Mouse (Mus musculus) spleen, adult 2 months (tissue): ENCODE measurements around the gene Slc25a38. TPM values are rescaled to one million over a fixed set of nuclear protein-coding genes. Genes with fewer than 3 reads are reported as not detected.
"Not testable (repeated sequence)": the region's sequence is repeated elsewhere in the genome, so short reads cannot be mapped to it uniquely, and the experiment has no call there.

ENCODE experiments used
- DNase-seq, 2 experiments: peaks; one replicate each; pipeline versions ENCODE4 v3.0.0 to v3.0.0-alpha.2; 2012 to 2021; ENCODE audit warnings: low spot score in 2 of 2, low read depth in 1 of 2
- H3K27ac ChIP-seq: fragments of 200-500 bp; 2 replicates; pipeline ENCODE4 v1.5.1; 2012; ENCODE audit warnings: low read length, inconsistent platforms; ENCODE audit not compliant: insufficient read depth
- H3K27me3 ChIP-seq: fragments of 200-500 bp; 2 replicates; pipeline ENCODE4 v1.6.1; 2012; ENCODE audit warnings: mild to moderate bottlenecking, moderate library complexity, low read length, inconsistent platforms; ENCODE audit not compliant: control insufficient read depth, insufficient read depth
- H3K36me3 ChIP-seq: fragments of 200-500 bp; 2 replicates; pipeline ENCODE4 v1.6.1; 2012; ENCODE audit warnings: mild to moderate bottlenecking, low read length, inconsistent platforms; ENCODE audit not compliant: control insufficient read depth, insufficient read depth
- H3K4me1 ChIP-seq: fragments of 200-500 bp; 2 replicates; pipeline ENCODE4 v1.6.1; 2011; ENCODE audit warnings: inconsistent platforms; ENCODE audit not compliant: control insufficient read depth, insufficient read depth, insufficient read length
- H3K4me3 ChIP-seq: fragments of 200-500 bp; 2 replicates; pipeline ENCODE4 v1.5.1; 2011; ENCODE audit warnings: mild to moderate bottlenecking, inconsistent platforms; ENCODE audit not compliant: insufficient read depth, insufficient read length; ENCODE audit errors: extremely low read depth
- CTCF ChIP-seq: fragments of 200-500 bp; IDR thresholded peaks from 2 replicates; pipeline ENCODE4 v1.5.1; 2011; ENCODE audit warnings: mild to moderate bottlenecking, inconsistent platforms; ENCODE audit not compliant: insufficient read depth, insufficient read length, insufficient replicate concordance; ENCODE audit errors: extremely low read depth
- POLR2A ChIP-seq: fragments of 200-500 bp; IDR thresholded peaks from 2 replicates; pipeline ENCODE4 v1.6.1; 2011; ENCODE audit warnings: low read depth, low read length, inconsistent platforms
- WGBS: fragments of 180-500 bp; shearing (Covaris S2); methylation state at CpG from one replicate; pipeline ENCODE4 v1.1.7; 2018; 5-methylcytosine and 5-hydroxymethylcytosine counted together
- polyA plus RNA-seq: library from polyadenylated mRNA; depleted of rRNA; stranded (reverse); fragments of >200 nt; gene quantifications from 2 replicates; pipeline ENCODE4 v1.2.3, GENCODE M21; 2012

Slc25a38 gene
- polyA plus RNA-seq, 1 experiment, result 48.1 TPM

DNA sequence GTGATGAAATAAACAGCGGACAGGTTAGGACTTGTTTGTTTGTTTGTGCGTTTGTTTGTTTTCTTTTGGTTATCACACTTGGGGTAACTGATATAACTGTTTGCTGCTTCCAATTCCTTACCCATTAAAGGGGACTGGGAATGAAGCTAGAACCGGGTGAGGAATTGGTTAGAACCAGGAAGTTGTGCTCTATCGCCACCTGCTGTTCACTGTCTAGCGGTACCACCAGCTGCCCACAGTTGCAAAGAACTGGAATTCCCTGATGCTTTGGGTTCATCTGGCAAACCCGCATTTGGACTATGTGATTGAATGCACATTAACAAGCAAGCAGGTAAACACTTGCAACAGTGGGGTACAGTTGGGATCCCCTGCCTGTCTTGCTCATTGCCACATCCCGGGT, 11.5 kb upstream of the Slc25a38 start:
- no peak overlapping the region for H3K27ac ChIP-seq
- TF ChIP-seq CTCF (peak; percentile 58; the same call in 1 of the 2 replicates), POLR2A (no peak)
- WGBS, result 26% methylated on average over 7 of the region's 7 CpGs
- no peaks in the 10 kb centered on the region for H3K36me3 ChIP-seq
- peaks cover 2% of the 10 kb centered on the region; the same call in 1 of the 2 replicates for H3K4me1 ChIP-seq
- peak in 1 of 2 experiments; percentile 49 for DNase-seq
- H3K4me3 ChIP-seq, result no peak overlapping the region
- no peaks in the 10 kb centered on the region for H3K27me3 ChIP-seq

DNA sequence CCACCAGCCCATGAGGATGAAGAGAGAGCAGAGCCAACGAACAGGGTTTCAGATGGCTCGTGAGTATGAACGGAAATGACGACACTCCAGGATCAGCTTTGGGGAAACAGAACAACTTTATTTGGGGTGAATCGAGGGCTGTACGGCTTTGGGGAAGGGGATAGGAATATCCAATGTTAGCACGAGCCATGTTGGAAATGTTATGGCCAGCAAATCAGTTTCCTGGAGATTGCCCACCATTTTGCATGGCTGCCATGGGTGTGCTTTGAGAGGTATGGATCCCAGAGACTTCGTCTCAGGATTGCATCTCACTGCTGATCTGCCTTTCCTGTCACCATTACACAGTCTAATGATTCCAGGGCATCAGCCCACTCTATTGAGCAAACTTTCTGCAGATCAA, 10.9 kb upstream of the Slc25a38 start:
- H3K4me3 ChIP-seq, result no peak overlapping the region
- TF ChIP-seq CTCF (no peak), POLR2A (no peak)
- no peak overlapping the region for H3K27ac ChIP-seq
- DNase-seq, result no peak
- H3K36me3 ChIP-seq, result no peaks in the 10 kb centered on the region
- peaks cover 2% of the 10 kb centered on the region; the same call in 1 of the 2 replicates for H3K4me1 ChIP-seq
- 87% methylated on average over 8 of the region's 8 CpGs for WGBS
- no peaks in the 10 kb centered on the region for H3K27me3 ChIP-seq

DNA sequence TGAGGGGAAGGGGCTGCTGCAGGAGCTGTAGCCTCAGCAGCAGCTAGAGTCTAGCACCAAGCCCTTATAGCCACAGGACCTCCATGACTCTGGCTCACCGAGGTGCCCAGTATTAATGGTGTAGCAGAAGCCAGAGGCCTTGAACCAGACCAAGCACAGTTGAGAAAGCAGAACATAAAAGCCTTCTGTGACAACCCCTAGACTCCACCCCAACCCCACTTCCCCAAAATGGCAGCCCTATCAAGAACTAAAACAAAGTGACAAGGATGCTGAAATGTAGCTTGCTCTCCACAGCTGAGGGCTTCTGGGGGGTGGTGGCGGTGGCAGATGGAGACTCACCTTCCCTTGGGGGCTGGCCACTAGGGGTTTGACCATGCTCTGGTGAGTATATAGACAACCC, 9.0 kb upstream of the Slc25a38 start:
- TF ChIP-seq POLR2A (no peak), CTCF (no peak)
- no peak for DNase-seq
- no peaks in the 10 kb centered on the region for H3K27me3 ChIP-seq
- H3K4me1 ChIP-seq, result peaks cover 2% of the 10 kb centered on the region; the same call in 1 of the 2 replicates
- WGBS, result 58% methylated on average over 2 of the region's 2 CpGs
- H3K4me3 ChIP-seq, result no peak overlapping the region
- no peaks in the 10 kb centered on the region for H3K36me3 ChIP-seq
- H3K27ac ChIP-seq, result no peak overlapping the region

DNA sequence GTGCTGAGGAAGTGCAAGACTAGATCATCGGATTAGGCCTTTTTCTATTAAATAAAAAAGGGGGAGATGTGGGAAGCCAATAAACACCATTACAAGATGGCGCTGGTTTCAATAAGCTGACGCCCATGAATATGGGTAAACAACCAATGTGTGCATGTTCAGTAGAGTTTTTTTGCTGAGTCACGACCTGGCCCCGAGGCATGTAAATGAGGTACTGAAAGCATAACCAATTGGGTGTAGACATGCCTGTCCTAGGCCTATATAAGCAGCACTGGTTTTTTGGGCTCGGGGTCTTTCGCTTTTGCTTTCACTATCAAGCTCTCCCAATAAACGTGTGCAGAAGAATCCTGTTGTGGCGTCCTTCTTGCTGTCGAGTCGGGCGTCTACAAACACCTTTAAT, 1.2 kb upstream of the Slc25a38 start:
- WGBS, result 92% methylated on average over 12 of the region's 12 CpGs

DNA sequence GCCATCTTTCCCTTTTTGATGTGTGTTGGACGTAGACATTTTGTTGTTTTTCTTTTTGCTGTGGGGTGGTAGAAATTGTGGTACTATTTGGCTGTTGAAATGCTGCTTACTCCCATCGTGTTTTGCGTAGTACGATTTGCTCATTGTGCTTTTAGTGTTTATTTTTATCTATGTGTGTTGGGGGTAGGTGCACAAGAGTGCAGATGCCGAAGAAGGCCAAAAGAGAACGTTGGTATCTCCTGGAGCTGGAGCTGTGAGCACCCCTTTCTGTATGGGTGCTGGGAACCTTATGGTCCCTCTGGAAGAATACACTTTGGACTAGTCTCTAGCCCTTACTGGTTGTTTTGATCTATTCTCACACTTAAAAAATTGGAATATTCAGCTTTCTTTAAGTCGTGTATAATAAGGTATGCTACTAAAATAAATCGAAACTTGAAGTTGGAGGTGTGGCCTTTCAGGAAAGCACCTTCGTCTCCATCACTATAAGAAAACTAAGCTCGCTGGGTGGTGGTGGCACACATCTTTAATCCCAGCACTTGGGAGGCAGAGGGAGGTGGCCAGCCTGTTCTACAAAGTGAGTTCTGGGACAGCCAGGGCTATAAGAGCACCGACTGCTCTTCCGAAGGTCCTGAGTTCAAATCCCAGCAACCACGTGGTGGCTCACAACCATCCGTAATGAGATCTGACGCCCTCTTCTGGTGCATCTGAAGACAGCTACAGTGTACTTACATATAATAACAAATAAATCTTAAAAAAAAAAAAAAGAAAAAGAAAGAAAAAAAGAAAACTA, 1.2 kb downstream of the Slc25a38 start:
- no peak for DNase-seq
- 63% methylated on average over 15 of the region's 15 CpGs for WGBS
- peak overlapping the region; percentile 96 for H3K4me3 ChIP-seq
- peaks cover 2% of the 10 kb centered on the region; the same call in 1 of the 2 replicates for H3K4me1 ChIP-seq
- H3K27ac ChIP-seq, result peak overlapping the region; percentile 52; the same call in 1 of the 2 replicates
- H3K36me3 ChIP-seq, result peaks cover 1% of the 10 kb centered on the region
- TF ChIP-seq POLR2A (no peak), CTCF (no peak)
- H3K27me3 ChIP-seq, result no peaks in the 10 kb centered on the region

More for the DNA sequence above, 1.2 kb upstream of the Slc25a38 start:
- H3K4me3 ChIP-seq, H3K27me3 ChIP-seq, H3K4me1 ChIP-seq, H3K27ac ChIP-seq, H3K36me3 ChIP-seq, DNase-seq: not testable (repeated sequence)

DNA sequence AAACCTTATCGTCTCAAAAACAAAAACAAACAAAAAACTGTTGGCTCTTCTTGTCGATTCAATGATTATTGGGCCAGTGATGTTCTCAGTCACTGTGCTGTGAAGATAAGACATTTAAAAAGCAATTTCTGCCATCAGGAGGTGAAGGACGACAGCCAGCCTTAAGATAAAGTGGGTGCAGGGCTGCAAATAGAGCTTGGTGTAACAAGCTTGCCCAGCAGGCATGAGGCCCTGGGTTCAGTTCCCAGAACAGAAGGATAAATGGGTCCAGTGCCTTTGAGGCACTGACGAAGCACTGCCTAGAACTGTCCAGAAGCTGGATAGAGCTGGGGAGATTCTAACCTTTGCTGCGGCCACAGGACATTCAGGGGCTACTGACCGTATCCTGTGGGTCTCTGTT, 2.3 kb downstream of the Slc25a38 start:
- TF ChIP-seq CTCF, result no peak
- TF ChIP-seq POLR2A, result no peak
- H3K4me3 ChIP-seq, result no peak overlapping the region
- H3K27me3 ChIP-seq, result no peaks in the 10 kb centered on the region
- H3K36me3 ChIP-seq, result peaks cover 10% of the 10 kb centered on the region
- H3K27ac ChIP-seq, result no peak overlapping the region
- WGBS, result 90% methylated on average over 6 of the region's 6 CpGs
- peaks cover 2% of the 10 kb centered on the region; the same call in 1 of the 2 replicates for H3K4me1 ChIP-seq
- DNase-seq, result no peak

DNA sequence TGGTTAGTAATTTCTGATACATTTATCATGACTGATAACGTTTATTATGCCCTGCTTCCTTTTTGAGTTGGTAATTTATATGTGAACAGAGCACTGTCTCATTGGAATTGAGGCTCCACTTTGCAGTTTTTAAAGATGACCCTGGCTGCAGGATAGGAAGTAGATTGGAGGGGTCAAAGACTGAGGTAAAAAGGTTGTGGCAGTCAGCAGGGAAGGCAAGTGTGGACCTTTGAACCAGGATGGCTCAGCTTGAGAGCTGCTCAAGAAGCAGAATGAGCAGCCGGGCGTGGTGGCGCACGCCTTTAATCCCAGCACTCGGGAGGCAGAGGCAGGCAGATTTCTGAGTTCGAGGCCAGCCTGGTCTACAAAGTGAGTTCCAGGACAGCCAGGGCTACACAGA, 3.3 kb downstream of the Slc25a38 start:
- no peak overlapping the region for H3K27ac ChIP-seq
- WGBS, result 90% methylated on average over 7 of the region's 7 CpGs

More for the DNA sequence above, 3.3 kb downstream of the Slc25a38 start:
- Histone ChIP-seq H3K36me3 (peaks cover 11% of the 10 kb centered on the region), H3K4me3 (no peak overlapping the region), H3K4me1 (peaks cover 2% of the 10 kb centered on the region; the same call in 1 of the 2 replicates), H3K27me3 (no peaks in the 10 kb centered on the region)
- TF ChIP-seq CTCF (no peak), POLR2A (no peak)
- DNase-seq, result no peak
